Mouse (Mus musculus): ENCODE data around the gene Nr2f2. TPM values are rescaled to one million over a fixed set of nuclear protein-coding genes. Genes with fewer than 3 reads are reported as not detected.

Nr2f2 gene
- polyA plus RNA-seq, 1 experiment from 2014 or later = 17.9 TPM

- no peak overlapping the region for H3K4me2 ChIP-seq (replicated peaks; ENCODE audit: low read depth)
- no peaks in the 10 kb centered on the region for H3K36me3 ChIP-seq (ENCODE audit: control insufficient read depth, insufficient read depth)
- no peak overlapping the region for H3K4me3 ChIP-seq (ENCODE audit: low read depth, low read length)
- ATAC-seq = no peak
- no peak for TF ChIP-seq CTCF (IDR thresholded peaks at IDR 0.05; ENCODE audit: low read depth)
- 73% methylated on average over 3 of the region's 3 CpGs for WGBS
- no peaks in the 10 kb centered on the region for H3K9me3 ChIP-seq (ENCODE audit: control insufficient read depth)
- no peak overlapping the region for H3K27ac ChIP-seq (ENCODE audit: low read depth, low read length)
- no peak overlapping the region for H3K9ac ChIP-seq (ENCODE audit: low read depth, low read length)
- no peaks in the 10 kb centered on the region for H3K27me3 ChIP-seq (replicated peaks; ENCODE audit: control insufficient read depth, insufficient read depth, low read length)
- H3K4me1 ChIP-seq (replicated peaks; ENCODE audit: control insufficient read depth, insufficient read depth, low read length) = no peaks in the 10 kb centered on the region
Measured at GRCm38 (mm10) chr7:70408814-70409213, 42.3 kb upstream of the Nr2f2 start.

DNA sequence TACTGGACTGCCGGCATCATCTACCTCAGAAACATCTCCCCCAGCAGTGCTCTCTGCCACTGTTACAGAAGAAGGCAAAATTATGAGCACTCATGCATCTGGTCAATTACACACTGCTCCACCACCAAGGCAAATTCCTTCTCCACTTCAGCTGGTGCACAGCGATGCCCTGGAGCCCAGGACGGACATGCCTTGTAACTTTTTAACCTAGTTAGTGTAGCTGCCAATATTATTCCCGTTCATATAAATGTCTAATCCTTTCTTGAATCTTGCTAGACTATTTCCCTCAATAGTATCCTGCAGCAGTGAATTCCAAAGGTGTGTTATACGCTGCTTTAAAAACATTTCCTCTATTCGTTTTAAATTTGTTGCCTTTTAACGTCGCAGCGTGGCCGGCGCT lies 40.6 kb upstream of the Nr2f2 start:
- no peak overlapping the region for H3K4me2 ChIP-seq (replicated peaks; ENCODE audit: low read depth)
- no peak overlapping the region for H3K4me3 ChIP-seq (ENCODE audit: low read depth, low read length)
- H3K9ac ChIP-seq (ENCODE audit: low read depth, low read length) = no peak overlapping the region
- TF ChIP-seq CTCF (IDR thresholded peaks at IDR 0.05; ENCODE audit: low read depth) = no peak
- H3K9me3 ChIP-seq (ENCODE audit: control insufficient read depth) = no peaks in the 10 kb centered on the region
- no peak overlapping the region for H3K27ac ChIP-seq (ENCODE audit: low read depth, low read length)
- 84% methylated on average over 11 of the region's 11 CpGs for WGBS
- no peak for ATAC-seq
- no peaks in the 10 kb centered on the region for H3K27me3 ChIP-seq (replicated peaks; ENCODE audit: control insufficient read depth, insufficient read depth, low read length)
- H3K36me3 ChIP-seq (ENCODE audit: control insufficient read depth, insufficient read depth) = no peaks in the 10 kb centered on the region
- no peaks in the 10 kb centered on the region for H3K4me1 ChIP-seq (replicated peaks; ENCODE audit: control insufficient read depth, insufficient read depth, low read length)

DNA sequence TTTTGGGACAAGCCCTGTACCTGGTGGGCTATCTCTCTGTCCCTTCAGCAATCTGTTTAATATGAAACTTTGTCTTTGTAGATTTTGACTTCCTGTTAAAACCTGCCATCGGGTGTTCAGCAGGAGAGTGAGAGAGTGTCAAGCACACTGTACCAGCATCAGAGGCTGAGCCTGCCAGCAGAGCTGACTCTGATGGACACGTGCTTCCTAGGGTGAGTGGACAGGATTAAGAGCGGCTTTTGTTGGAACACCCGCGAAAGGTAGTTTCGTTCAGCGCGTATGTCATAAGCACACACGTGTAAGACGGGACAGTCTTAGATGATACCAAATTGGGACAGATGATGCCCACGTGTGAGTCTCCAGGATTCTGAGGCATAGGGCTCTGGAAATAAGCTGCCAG lies 40.0 kb upstream of the Nr2f2 start:
- H3K4me3 ChIP-seq (ENCODE audit: low read depth, low read length) = no peak overlapping the region
- no peak overlapping the region for H3K9ac ChIP-seq (ENCODE audit: low read depth, low read length)
- H3K9me3 ChIP-seq (ENCODE audit: control insufficient read depth) = no peaks in the 10 kb centered on the region
- H3K27ac ChIP-seq (ENCODE audit: low read depth, low read length) = no peak overlapping the region
- H3K4me2 ChIP-seq (replicated peaks; ENCODE audit: low read depth) = no peak overlapping the region
- H3K36me3 ChIP-seq (ENCODE audit: control insufficient read depth, insufficient read depth) = no peaks in the 10 kb centered on the region
- WGBS = 92% methylated on average over 11 of the region's 11 CpGs
- no peak for TF ChIP-seq CTCF (IDR thresholded peaks at IDR 0.05; ENCODE audit: low read depth)
- no peaks in the 10 kb centered on the region for H3K27me3 ChIP-seq (replicated peaks; ENCODE audit: control insufficient read depth, insufficient read depth, low read length)
- ATAC-seq = no peak
- no peaks in the 10 kb centered on the region for H3K4me1 ChIP-seq (replicated peaks; ENCODE audit: control insufficient read depth, insufficient read depth, low read length)

- Histone ChIP-seq H3K4me3 (ENCODE audit: low read depth, low read length) (no peak overlapping the region), H3K36me3 (ENCODE audit: control insufficient read depth, insufficient read depth) (no peaks in the 10 kb centered on the region), H3K9me3 (ENCODE audit: control insufficient read depth) (no peaks in the 10 kb centered on the region), H3K9ac (ENCODE audit: low read depth, low read length) (no peak overlapping the region), H3K4me2 (replicated peaks; ENCODE audit: low read depth) (no peak overlapping the region), H3K27ac (ENCODE audit: low read depth, low read length) (no peak overlapping the region), H3K4me1 (replicated peaks; ENCODE audit: control insufficient read depth, insufficient read depth, low read length) (no peaks in the 10 kb centered on the region), H3K27me3 (replicated peaks; ENCODE audit: control insufficient read depth, insufficient read depth, low read length) (no peaks in the 10 kb centered on the region)
- TF ChIP-seq CTCF (IDR thresholded peaks at IDR 0.05; ENCODE audit: low read depth) = no peak
- WGBS = 32% methylated on average over 2 of the region's 2 CpGs
- no peak for ATAC-seq
Measured at GRCm38 (mm10) chr7:70405466-70405865, 38.9 kb upstream of the Nr2f2 start.

GRCm38 (mm10) chr7:70382828-70383227 lies 16.3 kb upstream of the Nr2f2 start:
- TF ChIP-seq CTCF (IDR thresholded peaks at IDR 0.05; ENCODE audit: low read depth) = no peak
- WGBS = 69% methylated on average over 4 of the region's 4 CpGs
- no peak for ATAC-seq
- Histone ChIP-seq H3K4me2 (replicated peaks; ENCODE audit: low read depth) (no peak overlapping the region), H3K4me3 (ENCODE audit: low read depth, low read length) (no peak overlapping the region), H3K4me1 (replicated peaks; ENCODE audit: control insufficient read depth, insufficient read depth, low read length) (no peaks in the 10 kb centered on the region), H3K36me3 (ENCODE audit: control insufficient read depth, insufficient read depth) (no peaks in the 10 kb centered on the region), H3K27ac (ENCODE audit: low read depth, low read length) (no peak overlapping the region), H3K27me3 (replicated peaks; ENCODE audit: control insufficient read depth, insufficient read depth, low read length) (no peaks in the 10 kb centered on the region), H3K9ac (ENCODE audit: low read depth, low read length) (no peak overlapping the region), H3K9me3 (ENCODE audit: control insufficient read depth) (no peaks in the 10 kb centered on the region)

- H3K36me3 ChIP-seq (ENCODE audit: control insufficient read depth, insufficient read depth) = no peaks in the 10 kb centered on the region
- no peaks in the 10 kb centered on the region for H3K27me3 ChIP-seq (replicated peaks; ENCODE audit: control insufficient read depth, insufficient read depth, low read length)
- WGBS = 96% methylated on average over 14 of the region's 14 CpGs
- no peak overlapping the region for H3K27ac ChIP-seq (ENCODE audit: low read depth, low read length)
- H3K4me1 ChIP-seq (replicated peaks; ENCODE audit: control insufficient read depth, insufficient read depth, low read length) = no peaks in the 10 kb centered on the region
- H3K9ac ChIP-seq (ENCODE audit: low read depth, low read length) = no peak overlapping the region
- no peaks in the 10 kb centered on the region for H3K9me3 ChIP-seq (ENCODE audit: control insufficient read depth)
- TF ChIP-seq CTCF (IDR thresholded peaks at IDR 0.05; ENCODE audit: low read depth) = no peak
- no peak for ATAC-seq
- no peak overlapping the region for H3K4me2 ChIP-seq (replicated peaks; ENCODE audit: low read depth)
- no peak overlapping the region for H3K4me3 ChIP-seq (ENCODE audit: low read depth, low read length)
Measured at GRCm38 (mm10) chr7:70381409-70382244, 15.1 kb upstream of the Nr2f2 start.

All from intestine, postnatal 0 days (tissue).